Mouse (Mus musculus): ENCODE data around the gene Alg14. TPM values are rescaled to one million over a fixed set of nuclear protein-coding genes. Genes with fewer than 3 reads are reported as not detected.

The Alg14 gene
- polyA plus RNA-seq, 1 experiment = 18.2 TPM

GRCm38 (mm10) chr3:121349334-121350169, 58.0 kb downstream of the Alg14 start:
- no peak overlapping the region for H3K4me3 ChIP-seq (ENCODE audit: low read depth, low read length)
- H3K36me3 ChIP-seq (ENCODE audit: control insufficient read depth, insufficient read depth, low read length, poor library complexity, severe bottlenecking) = no peaks in the 10 kb centered on the region
- H3K27me3 ChIP-seq (ENCODE audit: control insufficient read depth, insufficient read depth, low read length, poor library complexity, severe bottlenecking) = no peaks in the 10 kb centered on the region
- TF ChIP-seq POLR2A (IDR thresholded peaks at IDR 0.05; ENCODE audit: insufficient read depth, low read length) = no peak
- no peak for TF ChIP-seq CTCF (IDR thresholded peaks at IDR 0.05; ENCODE audit: low read depth, low read length)
- TF ChIP-seq EP300 (IDR thresholded peaks at IDR 0.05; ENCODE audit: insufficient read depth, low read depth, low read length) = no peak
- H3K9me3 ChIP-seq (replicated peaks; ENCODE audit: control insufficient read depth, insufficient read depth, low read length, poor library complexity, severe bottlenecking) = no peaks in the 10 kb centered on the region
- H3K9ac ChIP-seq (ENCODE audit: low read depth, poor library complexity, severe bottlenecking) = no peak overlapping the region
- H3K27ac ChIP-seq (ENCODE audit: insufficient read depth, low read length) = no peak overlapping the region
- H3K4me1 ChIP-seq (ENCODE audit: control insufficient read depth, insufficient read depth, low read length) = no peaks in the 10 kb centered on the region

- Histone ChIP-seq H3K9ac (ENCODE audit: low read depth, poor library complexity, severe bottlenecking) (no peak overlapping the region), H3K4me3 (ENCODE audit: low read depth, low read length) (no peak overlapping the region), H3K9me3 (replicated peaks; ENCODE audit: control insufficient read depth, insufficient read depth, low read length, poor library complexity, severe bottlenecking) (no peaks in the 10 kb centered on the region), H3K4me1 (ENCODE audit: control insufficient read depth, insufficient read depth, low read length) (no peaks in the 10 kb centered on the region), H3K27me3 (ENCODE audit: control insufficient read depth, insufficient read depth, low read length, poor library complexity, severe bottlenecking) (no peaks in the 10 kb centered on the region), H3K36me3 (ENCODE audit: control insufficient read depth, insufficient read depth, low read length, poor library complexity, severe bottlenecking) (no peaks in the 10 kb centered on the region), H3K27ac (ENCODE audit: insufficient read depth, low read length) (no peak overlapping the region)
- no peak for TF ChIP-seq POLR2A (IDR thresholded peaks at IDR 0.05; ENCODE audit: insufficient read depth, low read length)
- TF ChIP-seq EP300 (IDR thresholded peaks at IDR 0.05; ENCODE audit: insufficient read depth, low read depth, low read length) = no peak
- no peak for TF ChIP-seq CTCF (IDR thresholded peaks at IDR 0.05; ENCODE audit: low read depth, low read length)
These were observed 59.7 kb downstream of the Alg14 start for GRCm38 (mm10) chr3:121351257-121351656.

GRCm38 (mm10) chr3:121354281-121354680, 62.7 kb downstream of the Alg14 start:
- H3K9ac ChIP-seq (ENCODE audit: low read depth, poor library complexity, severe bottlenecking) = no peak overlapping the region
- no peaks in the 10 kb centered on the region for H3K27me3 ChIP-seq (ENCODE audit: control insufficient read depth, insufficient read depth, low read length, poor library complexity, severe bottlenecking)
- no peaks in the 10 kb centered on the region for H3K36me3 ChIP-seq (ENCODE audit: control insufficient read depth, insufficient read depth, low read length, poor library complexity, severe bottlenecking)
- TF ChIP-seq EP300 (IDR thresholded peaks at IDR 0.05; ENCODE audit: insufficient read depth, low read depth, low read length) (no peak), CTCF (IDR thresholded peaks at IDR 0.05; ENCODE audit: low read depth, low read length) (no peak), POLR2A (IDR thresholded peaks at IDR 0.05; ENCODE audit: insufficient read depth, low read length) (no peak)
- no peaks in the 10 kb centered on the region for H3K4me1 ChIP-seq (ENCODE audit: control insufficient read depth, insufficient read depth, low read length)
- no peaks in the 10 kb centered on the region for H3K9me3 ChIP-seq (replicated peaks; ENCODE audit: control insufficient read depth, insufficient read depth, low read length, poor library complexity, severe bottlenecking)
- no peak overlapping the region for H3K27ac ChIP-seq (ENCODE audit: insufficient read depth, low read length)
- no peak overlapping the region for H3K4me3 ChIP-seq (ENCODE audit: low read depth, low read length)

- Histone ChIP-seq H3K4me3 (ENCODE audit: low read depth, low read length) (peak overlapping the region; percentile 31), H3K9ac (ENCODE audit: low read depth, poor library complexity, severe bottlenecking) (no peak overlapping the region), H3K36me3 (ENCODE audit: control insufficient read depth, insufficient read depth, low read length, poor library complexity, severe bottlenecking) (no peaks in the 10 kb centered on the region), H3K27ac (ENCODE audit: insufficient read depth, low read length) (no peak overlapping the region), H3K9me3 (replicated peaks; ENCODE audit: control insufficient read depth, insufficient read depth, low read length, poor library complexity, severe bottlenecking) (no peaks in the 10 kb centered on the region), H3K4me1 (ENCODE audit: control insufficient read depth, insufficient read depth, low read length) (no peaks in the 10 kb centered on the region), H3K27me3 (ENCODE audit: control insufficient read depth, insufficient read depth, low read length, poor library complexity, severe bottlenecking) (no peaks in the 10 kb centered on the region)
- TF ChIP-seq EP300 (IDR thresholded peaks at IDR 0.05; ENCODE audit: insufficient read depth, low read depth, low read length) = no peak
- no peak for TF ChIP-seq CTCF (IDR thresholded peaks at IDR 0.05; ENCODE audit: low read depth, low read length)
- TF ChIP-seq POLR2A (IDR thresholded peaks at IDR 0.05; ENCODE audit: insufficient read depth, low read length) = no peak
These were observed 63.4 kb downstream of the Alg14 start for GRCm38 (mm10) chr3:121354861-121355470.

- TF ChIP-seq EP300 (IDR thresholded peaks at IDR 0.05; ENCODE audit: insufficient read depth, low read depth, low read length) (no peak), CTCF (IDR thresholded peaks at IDR 0.05; ENCODE audit: low read depth, low read length) (peak; percentile 21)
- H3K4me1 ChIP-seq (ENCODE audit: control insufficient read depth, insufficient read depth, low read length) = no peaks in the 10 kb centered on the region
- H3K27me3 ChIP-seq (ENCODE audit: control insufficient read depth, insufficient read depth, low read length, poor library complexity, severe bottlenecking) = no peaks in the 10 kb centered on the region
- H3K9ac ChIP-seq (ENCODE audit: low read depth, poor library complexity, severe bottlenecking) = no peak overlapping the region
- peak overlapping the region; percentile 31; the same call in 1 of the 2 replicates for H3K4me3 ChIP-seq (ENCODE audit: low read depth, low read length)
- no peaks in the 10 kb centered on the region for H3K9me3 ChIP-seq (replicated peaks; ENCODE audit: control insufficient read depth, insufficient read depth, low read length, poor library complexity, severe bottlenecking)
- no peak overlapping the region for H3K27ac ChIP-seq (ENCODE audit: insufficient read depth, low read length)
- no peaks in the 10 kb centered on the region for H3K36me3 ChIP-seq (ENCODE audit: control insufficient read depth, insufficient read depth, low read length, poor library complexity, severe bottlenecking)
These were observed 64.0 kb downstream of the Alg14 start for GRCm38 (mm10) chr3:121355569-121355968.

GRCm38 (mm10) chr3:121356111-121356510, 64.5 kb downstream of the Alg14 start:
- no peak overlapping the region for H3K27ac ChIP-seq (ENCODE audit: insufficient read depth, low read length)
- H3K9ac ChIP-seq (ENCODE audit: low read depth, poor library complexity, severe bottlenecking) = no peak overlapping the region
- H3K4me3 ChIP-seq (ENCODE audit: low read depth, low read length) = no peak overlapping the region
- no peaks in the 10 kb centered on the region for H3K36me3 ChIP-seq (ENCODE audit: control insufficient read depth, insufficient read depth, low read length, poor library complexity, severe bottlenecking)
- no peak for TF ChIP-seq POLR2A (IDR thresholded peaks at IDR 0.05; ENCODE audit: insufficient read depth, low read length)
- TF ChIP-seq CTCF (IDR thresholded peaks at IDR 0.05; ENCODE audit: low read depth, low read length) = no peak
- no peak for TF ChIP-seq EP300 (IDR thresholded peaks at IDR 0.05; ENCODE audit: insufficient read depth, low read depth, low read length)
- no peaks in the 10 kb centered on the region for H3K9me3 ChIP-seq (replicated peaks; ENCODE audit: control insufficient read depth, insufficient read depth, low read length, poor library complexity, severe bottlenecking)
- H3K27me3 ChIP-seq (ENCODE audit: control insufficient read depth, insufficient read depth, low read length, poor library complexity, severe bottlenecking) = no peaks in the 10 kb centered on the region
- no peaks in the 10 kb centered on the region for H3K4me1 ChIP-seq (ENCODE audit: control insufficient read depth, insufficient read depth, low read length)
